ENCODE assay signal across 9 mouse cellular contexts in the genomic region with DNA sequence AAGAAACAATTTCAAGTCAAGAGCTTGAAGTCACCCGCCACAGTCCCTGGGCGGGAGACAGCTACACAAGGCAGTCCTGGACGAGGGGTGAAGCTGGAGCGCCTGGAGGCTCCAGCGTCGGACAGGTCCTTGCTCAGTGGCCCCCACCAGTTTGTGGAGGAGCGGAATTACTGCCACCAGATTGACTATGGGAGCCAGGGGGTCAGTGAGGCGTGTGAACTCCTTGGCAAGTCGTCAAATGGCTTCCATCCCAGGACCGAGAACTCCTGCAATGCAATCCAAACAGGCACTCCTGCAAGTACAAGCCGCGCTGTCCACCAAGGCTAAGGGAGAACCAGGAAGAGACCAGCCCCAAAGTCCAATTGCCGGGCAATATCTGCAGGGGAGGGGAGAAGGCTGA. TPM values are rescaled to one million over a fixed set of nuclear protein-coding genes. Genes with fewer than 3 reads are reported as not detected.
DNase-seq lines count a peak whose midpoint lies in the region; ATAC-seq lines count a peak whose summit lies in the region.
"Had no signal": no experiment of that assay in that cellular context is flagged by ENCODE, and none has a peak within 500 bp of the region (broad histone marks: within the 10 kb centered on the region; RNA-seq: fewer than 3 reads in every experiment).

No protein-coding gene starts in this region.

- no peak overlapping the region for H3K4me2 ChIP-seq in midbrain, embryonic 11.5 days

- H3K27ac ChIP-seq in midbrain, embryonic 11.5 days (ENCODE audit: low read depth, low read length), result no peak overlapping the region
- H3K27ac ChIP-seq in midbrain, embryonic 10.5 days (replicated peaks), result no peak overlapping the region
- H3K27ac ChIP-seq: macrophage had no signal

- no peaks in the 10 kb centered on the region for H3K9me3 ChIP-seq in midbrain, embryonic 11.5 days (ENCODE audit: control insufficient read depth, low read length)
- no peaks in the 10 kb centered on the region for H3K9me3 ChIP-seq in midbrain, embryonic 10.5 days (replicated peaks)

- intact Hi-C loops in gastrocnemius, postnatal 14 days (cut with DNase I; ENCODE audit: low total_unique reads), result no loop called here

- H3K36me3 ChIP-seq in midbrain, embryonic 11.5 days (ENCODE audit: control insufficient read depth, insufficient read depth, low read length), result no peaks in the 10 kb centered on the region
- H3K36me3 ChIP-seq in midbrain, embryonic 10.5 days, result no peaks in the 10 kb centered on the region

- no peak for ATAC-seq in midbrain, embryonic 11.5 days (ENCODE audit: low FRiP score)
- no peak for ATAC-seq in erythroid progenitor cell, adult 5-6 weeks (replicated peaks; ENCODE audit: low FRiP score, poor library complexity, severe bottlenecking)

- DNase-seq in gastrocnemius, postnatal 14 days, result peak; percentile 27
- DNase-seq in gastrocnemius, adult 8-10 months (ENCODE audit: low spot score in 2 of 2), result no peak
- peak; percentile 81 for DNase-seq in midbrain, embryonic 11.5 days (ENCODE audit: low spot score, missing footprints)
- DNase-seq in midbrain, embryonic 10.5 days (ENCODE audit: low spot score), result no peak
- peak; percentile 86 to 88 for DNase-seq in cerebellum, postnatal 25 days
- peak; percentile 46 for DNase-seq in retina, postnatal 7 days (ENCODE audit: low read depth, low spot score)
- no peak for DNase-seq in embryo, embryonic 10.5 days (ENCODE audit: low spot score)

- H3K27me3 ChIP-seq in midbrain, embryonic 11.5 days (ENCODE audit: control insufficient read depth, insufficient read depth, low read length), result no peaks in the 10 kb centered on the region
- H3K27me3 ChIP-seq in midbrain, embryonic 10.5 days (ENCODE audit: low read depth, poor library complexity, severe bottlenecking), result no peaks in the 10 kb centered on the region

- H3K9ac ChIP-seq in midbrain, embryonic 11.5 days (ENCODE audit: low read length), result no peak overlapping the region

- no peaks in the 10 kb centered on the region for H3K4me1 ChIP-seq in midbrain, embryonic 11.5 days (ENCODE audit: control insufficient read depth, insufficient read depth, low read length)
- peaks cover 23% of the 10 kb centered on the region for H3K4me1 ChIP-seq in midbrain, embryonic 10.5 days

- no peak overlapping the region for H3K4me3 ChIP-seq in midbrain, embryonic 11.5 days (ENCODE audit: low read depth, low read length)
- H3K4me3 ChIP-seq in midbrain, embryonic 10.5 days, result no peak overlapping the region

- WGBS in midbrain, embryonic 11.5 days, result 72% methylated on average over 13 of the region's 13 CpGs
- WGBS in midbrain, embryonic 10.5 days, result 64% methylated on average over 13 of the region's 13 CpGs

RNA-seq across cellular contexts. Expression of gene Plet1, which starts 45.3 kb away (rescaled TPM):
- total RNA-seq in gastrocnemius, postnatal 14 days (2021), result not detected
- total RNA-seq in gastrocnemius, adult 8-10 months (2022), result under 1 TPM in 2 of 4 experiments, not detected in 2; 0.19 to 0.27 TPM
- polyA plus RNA-seq in midbrain, embryonic 11.5 days (2014; fragmentation: Nextera tagmentation; extraction: Ambion mirVana), result 0.52 and 0.78 TPM in 2 replicates
- 0.32 and 0.36 TPM in 2 replicates for polyA plus RNA-seq in midbrain, embryonic 10.5 days (2016; fragmentation: Nextera tagmentation; extraction: Ambion mirVana)
- not detected in 2 replicates for total RNA-seq in erythroid progenitor cell, adult 5-6 weeks (2015; ENCODE audit: low replicate concordance)
- not detected in 2 replicates for total RNA-seq in erythroid progenitor cell, adult 5-6 weeks (2017; ENCODE audit: low replicate concordance)
- polyA plus RNA-seq: macrophage had no signal

Comparison
In these comparisons a context has a peak if more than half of its experiments do, and no peak if none do; other contexts are left out.
1. DNase-seq: peak in gastrocnemius, postnatal 14 days (single experiment), midbrain, embryonic 11.5 days (single experiment), cerebellum, postnatal 25 days (2 of 2) and retina, postnatal 7 days (single experiment); none in gastrocnemius, adult 8-10 months (0 of 2), midbrain, embryonic 10.5 days (single experiment) and embryo, embryonic 10.5 days (single experiment).